Mouse (Mus musculus): Measurements from ENCODE around the gene Gm8994.

Gene Gm8994

GRCm38 (mm10) chr6:136364008-136364407 lies 36.7 kb downstream of the Gm8994 start:
- DNase-seq: no peak

- no peak for DNase-seq
These were observed 37.2 kb downstream of the Gm8994 start for GRCm38 (mm10) chr6:136364430-136365098.

DNA sequence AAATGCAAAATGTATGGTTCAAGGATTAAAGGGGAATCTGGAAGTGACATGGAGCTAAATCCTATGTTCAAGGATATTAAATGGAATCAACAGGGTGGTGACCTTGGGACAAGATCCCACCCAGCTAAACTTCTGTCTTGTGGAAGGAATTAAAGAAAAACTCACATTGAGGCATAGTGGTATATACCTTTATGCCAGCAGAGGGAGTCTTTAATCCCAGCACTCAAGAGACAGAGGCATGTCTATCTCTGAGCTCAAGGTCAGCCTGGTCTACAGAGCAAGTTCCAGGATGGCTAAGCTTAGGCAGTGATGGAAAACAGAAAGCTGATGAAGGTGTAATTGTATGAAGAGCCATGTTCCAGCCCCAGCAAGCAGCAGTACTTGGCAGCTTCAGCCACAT lies 48.8 kb downstream of the Gm8994 start:
- no peak for DNase-seq
